Mouse (Mus musculus) urinary bladder, postnatal 25 days (tissue): ENCODE measurements around the gene Pnmal2.

Source experiments
- DNase-seq: peaks from one replicate; pipeline ENCODE4 v3.0.0; 2022; ENCODE audit warnings: low spot score

The Pnmal2 gene

GRCm38 (mm10) chr7:16917447-16917846 is 27.0 kb upstream of the Pnmal2 start:
- no peak for DNase-seq

- DNase-seq: no peak
Observed at GRCm38 (mm10) chr7:16918014-16918413, 26.5 kb upstream of the Pnmal2 start.

GRCm38 (mm10) chr7:16918670-16919069 is 25.8 kb upstream of the Pnmal2 start:
- DNase-seq: no peak

DNA sequence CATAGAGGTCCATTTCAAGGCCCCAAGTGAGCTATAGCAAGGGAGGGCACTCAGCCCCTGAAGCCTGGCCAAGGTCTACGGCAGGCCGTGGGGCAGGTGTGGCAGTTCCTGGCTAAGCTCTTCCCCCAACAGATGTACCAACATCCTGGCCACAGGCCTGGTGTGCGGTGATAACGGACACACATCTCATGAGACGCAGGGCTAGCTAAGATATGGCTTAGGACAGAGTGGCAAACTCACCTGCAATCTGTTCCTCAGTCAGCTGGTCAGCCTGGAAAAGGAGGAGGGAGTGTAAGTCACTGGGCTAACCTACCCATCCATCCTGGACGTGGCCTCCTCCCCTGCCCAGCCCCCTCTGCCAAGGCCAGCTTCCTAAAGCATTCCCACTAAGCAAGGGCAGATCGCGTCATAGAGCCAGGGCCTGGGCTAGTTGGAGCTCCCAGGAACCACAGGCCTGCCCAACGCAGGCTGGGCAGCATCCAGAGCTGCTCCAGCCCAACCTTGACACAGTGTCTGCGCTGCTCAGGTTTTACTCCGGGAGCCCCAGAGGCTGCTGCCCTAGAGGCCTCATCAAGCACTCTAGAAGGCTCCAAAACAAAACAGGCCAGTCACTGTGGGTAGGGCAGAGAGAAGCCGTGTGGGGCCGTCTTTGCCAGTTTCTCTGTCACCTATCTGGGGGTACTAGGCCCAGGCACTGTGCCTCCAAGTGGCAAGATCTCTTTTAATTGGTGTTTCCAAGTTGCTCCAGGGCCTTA is 24.9 kb upstream of the Pnmal2 start:
- no peak for DNase-seq

- no peak for DNase-seq
Observed at GRCm38 (mm10) chr7:16920150-16920579, 24.3 kb upstream of the Pnmal2 start.

DNA sequence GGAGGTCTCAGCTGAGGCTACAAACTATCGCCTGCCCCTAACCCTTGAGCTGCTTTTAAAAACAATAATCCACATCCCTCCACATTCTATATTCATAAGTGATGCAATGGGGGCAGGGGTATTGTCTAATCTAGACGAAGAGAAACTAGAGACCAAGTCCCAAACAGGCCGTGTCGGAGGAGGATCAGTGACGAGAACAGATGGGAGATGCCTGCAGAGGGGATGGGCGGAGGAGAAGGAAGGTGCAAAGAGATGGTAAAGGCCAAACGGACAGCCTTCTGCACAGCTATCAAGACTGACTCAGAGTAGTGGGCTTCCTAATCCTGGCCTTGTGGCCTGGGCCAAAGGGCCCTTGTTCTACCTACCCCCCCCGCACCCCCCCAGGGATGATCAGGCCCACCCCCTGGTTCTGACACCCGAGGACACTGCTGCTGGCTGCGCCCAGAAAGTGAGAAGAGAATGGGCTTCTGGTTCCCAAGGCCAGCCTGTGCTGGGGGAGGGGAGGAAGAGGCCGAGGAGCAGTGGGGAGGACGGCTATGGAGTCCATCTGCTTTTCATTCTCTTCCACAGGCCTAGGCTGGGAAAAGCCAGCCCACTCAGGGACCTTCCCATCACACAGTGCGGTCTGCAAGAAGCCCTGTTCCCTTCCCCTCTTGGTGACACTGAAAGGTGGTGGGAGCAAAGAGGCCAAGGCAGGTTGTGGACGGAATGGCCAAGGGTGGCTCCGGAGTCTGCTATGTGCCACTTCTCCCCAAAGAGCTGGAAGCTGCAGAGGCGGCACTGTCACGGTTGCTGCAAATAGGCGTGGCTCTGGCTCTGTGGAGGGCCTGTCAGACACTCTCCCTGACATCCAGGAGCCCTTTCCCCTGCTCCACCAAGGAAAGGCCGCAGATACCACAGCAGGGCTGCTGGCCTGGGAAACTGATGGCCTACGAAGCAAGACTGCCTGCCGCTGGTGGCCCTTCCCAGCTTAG is 23.4 kb upstream of the Pnmal2 start:
- no peak for DNase-seq

GRCm38 (mm10) chr7:16921881-16922335 is 22.6 kb upstream of the Pnmal2 start:
- DNase-seq: no peak

DNA sequence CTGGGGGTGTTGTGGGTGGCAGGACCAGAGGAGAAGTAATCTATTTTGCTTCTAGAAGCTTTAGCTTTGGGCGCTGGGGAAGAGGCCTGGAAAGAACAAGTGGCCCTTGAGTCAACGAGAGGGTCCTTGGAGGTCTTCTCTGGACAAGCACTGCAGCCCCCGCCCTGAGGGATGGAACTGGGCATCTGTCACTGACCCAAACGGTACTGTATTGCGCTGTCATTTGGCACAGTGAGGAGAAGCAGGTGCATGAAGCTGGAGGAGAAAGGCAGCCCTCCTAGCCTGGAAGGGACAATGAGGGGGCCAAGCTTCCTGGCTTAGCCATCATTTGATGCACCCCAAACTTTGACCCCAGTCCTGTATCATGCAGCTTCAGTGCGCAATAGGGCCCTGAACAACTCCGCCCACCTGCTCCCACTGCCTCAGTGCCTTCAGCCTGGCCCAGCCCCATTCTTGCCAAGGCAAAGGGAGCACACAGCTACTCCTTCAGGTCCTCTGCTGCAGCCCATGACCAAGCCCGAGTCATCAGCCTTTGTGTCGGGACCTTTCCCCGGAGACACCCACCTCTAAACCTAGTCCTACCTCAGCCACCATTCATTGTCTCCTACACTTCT is 22.0 kb upstream of the Pnmal2 start:
- DNase-seq: no peak

DNA sequence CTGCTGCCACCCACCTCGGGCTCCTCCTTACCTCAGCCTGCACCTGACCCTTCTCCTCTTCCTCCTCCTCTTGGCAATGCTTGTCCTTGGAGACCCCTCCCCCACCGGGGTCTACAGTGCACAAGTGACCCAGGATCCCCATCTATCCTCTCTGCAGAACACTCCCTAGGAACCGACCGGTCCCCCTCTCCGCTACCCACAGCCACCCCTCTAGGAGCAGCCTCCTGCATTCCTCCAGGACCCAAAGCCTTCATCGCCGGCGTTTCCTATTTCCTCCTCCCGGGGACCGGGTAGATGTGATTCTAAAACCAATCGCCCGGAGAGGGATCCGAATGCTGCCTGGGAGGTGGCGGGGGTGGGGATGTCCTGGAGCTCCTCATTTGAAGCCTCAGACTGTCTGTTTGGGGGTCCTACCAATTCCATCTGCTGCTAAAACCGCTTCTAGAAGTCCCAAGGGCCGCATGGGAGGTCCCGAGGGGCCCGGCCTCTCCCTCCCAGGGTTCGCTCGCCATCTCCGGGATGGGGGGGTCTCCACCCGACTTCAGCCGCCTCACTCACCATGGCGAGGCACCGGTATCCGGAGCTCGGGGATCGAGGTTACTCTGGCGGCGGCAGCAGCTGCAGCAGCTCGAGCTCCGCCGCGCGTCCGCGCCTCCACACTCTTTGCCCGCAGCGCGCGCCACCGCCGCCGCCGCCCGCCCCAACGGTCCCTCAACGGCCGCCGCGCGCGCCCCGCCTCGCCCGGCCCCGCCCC is 21.0 kb upstream of the Pnmal2 start:
- no peak for DNase-seq

- DNase-seq: peak; percentile 98
Observed at GRCm38 (mm10) chr7:16924037-16924834, 20.2 kb upstream of the Pnmal2 start, which contains the start of gene Calm3. Gene Calm3 (minus strand): TSS chr7:16924114.

DNA sequence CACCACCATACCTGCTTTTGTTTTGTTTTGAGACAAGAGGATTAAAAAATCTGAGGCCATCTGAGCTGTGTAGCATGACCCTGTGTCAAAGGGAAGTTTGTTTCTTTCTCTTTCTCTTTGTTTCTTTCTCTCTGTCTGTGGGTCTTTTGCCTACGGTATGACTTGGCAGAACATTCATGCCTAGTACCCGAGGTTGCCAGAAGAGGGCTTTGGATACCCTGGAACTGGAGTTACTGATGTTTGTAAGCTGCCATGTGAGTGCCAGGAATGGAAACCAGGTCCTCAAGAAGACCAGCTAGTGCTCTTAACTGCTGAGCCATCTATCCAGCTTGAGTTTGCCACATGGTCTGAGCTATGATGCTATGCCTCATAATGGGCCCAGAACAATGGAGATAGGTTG is 16.1 kb upstream of the Pnmal2 start:
- DNase-seq: no peak

GRCm38 (mm10) chr7:16930850-16931249 is 13.6 kb upstream of the Pnmal2 start:
- no peak for DNase-seq

- peak; percentile 83 for DNase-seq
Observed at GRCm38 (mm10) chr7:16931968-16932627, 12.4 kb upstream of the Pnmal2 start.

GRCm38 (mm10) chr7:16932704-16933577 is 11.5 kb upstream of the Pnmal2 start:
- peak; percentile 51 for DNase-seq

DNA sequence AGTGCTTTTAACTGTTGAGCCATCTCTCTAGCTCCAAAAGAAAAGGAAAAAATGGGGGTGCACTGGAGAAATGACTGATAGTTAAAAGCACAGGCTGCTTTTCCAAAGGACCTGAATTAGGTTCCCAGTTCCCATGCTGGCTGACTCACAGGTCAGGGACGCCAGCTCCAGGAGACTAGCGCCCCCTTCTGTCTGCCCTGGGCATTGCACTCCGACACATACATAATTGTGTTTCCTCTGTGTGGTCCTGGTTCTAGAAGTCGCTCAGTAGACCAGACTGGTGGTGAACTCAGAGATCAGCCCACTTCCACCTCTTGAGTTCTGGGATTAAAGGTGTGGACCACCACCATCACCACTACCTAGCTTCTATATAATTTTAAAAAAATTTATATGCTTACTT is 7.2 kb upstream of the Pnmal2 start:
- DNase-seq: no peak

DNA sequence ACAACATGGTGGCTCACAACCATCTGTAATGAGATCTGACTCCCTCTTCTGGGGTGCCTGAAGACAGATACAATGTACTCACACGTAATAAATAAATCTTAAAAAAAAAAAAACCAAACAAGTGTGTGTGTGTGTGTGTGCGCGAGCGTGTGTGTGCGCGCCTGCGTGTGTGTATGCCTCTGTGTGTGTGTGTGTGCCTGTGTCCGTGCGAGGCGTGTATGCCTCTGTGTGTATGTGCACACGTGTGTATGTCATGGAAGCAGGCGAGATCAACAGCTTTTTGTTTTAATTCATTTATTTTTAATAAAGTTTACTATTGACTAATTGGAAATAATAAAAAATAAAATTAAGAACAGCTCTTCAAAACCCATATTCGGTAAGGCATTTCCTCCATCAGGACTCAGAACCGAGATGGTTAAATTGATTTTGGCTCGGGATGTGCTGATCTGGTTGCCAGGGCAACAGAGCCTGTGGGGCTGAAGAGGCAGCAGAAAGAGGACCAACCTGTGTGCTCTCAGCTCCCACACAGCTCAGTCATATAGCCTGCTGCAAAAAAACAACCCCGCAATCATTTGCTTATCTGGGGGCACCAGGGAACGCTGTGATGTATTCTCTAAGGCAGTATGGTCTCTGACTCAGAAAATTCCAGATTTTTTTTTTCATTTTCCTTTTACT is 6.2 kb upstream of the Pnmal2 start:
- no peak for DNase-seq

DNA sequence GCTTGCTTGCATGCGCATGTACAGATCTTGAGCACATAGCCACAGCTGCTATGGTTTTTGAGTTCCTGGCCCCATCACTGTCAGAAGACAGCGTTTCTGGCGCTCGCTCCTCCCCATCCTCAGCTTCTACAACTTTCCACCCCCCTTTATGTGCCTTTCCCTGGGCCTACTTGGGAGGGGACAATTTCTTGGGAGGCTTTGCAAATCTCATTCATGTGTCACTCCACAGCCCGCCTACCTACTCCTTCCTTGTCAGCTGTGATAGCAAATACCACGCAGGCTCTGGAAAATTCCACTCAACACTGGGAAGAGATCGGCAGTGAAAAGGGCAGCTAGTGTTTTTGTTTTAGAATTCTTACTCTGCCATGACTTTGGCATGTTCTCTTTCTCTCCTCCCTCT is 4.2 kb upstream of the Pnmal2 start:
- DNase-seq: no peak

DNA sequence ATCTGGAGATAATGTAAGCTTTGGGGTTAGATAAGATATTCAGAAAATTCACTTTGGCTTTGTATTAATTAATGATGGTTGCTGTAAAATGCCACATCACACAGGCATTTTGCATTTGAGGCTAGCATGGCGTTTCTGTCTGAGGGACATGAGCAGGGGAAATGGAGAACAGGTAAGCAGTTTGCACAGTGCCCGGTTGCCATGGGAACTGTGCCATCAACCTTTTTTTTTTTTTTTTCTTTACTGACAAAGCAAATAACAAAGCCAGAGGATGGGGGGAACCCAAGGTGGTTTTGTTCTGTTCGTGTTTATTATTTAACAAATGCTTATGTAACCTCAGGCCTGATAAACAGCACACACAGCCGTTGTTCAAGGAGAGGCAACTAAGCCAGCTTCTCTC is 1.6 kb upstream of the Pnmal2 start:
- no peak for DNase-seq
